Mouse (Mus musculus): Measurements from ENCODE around the gene Kit.

DNA sequence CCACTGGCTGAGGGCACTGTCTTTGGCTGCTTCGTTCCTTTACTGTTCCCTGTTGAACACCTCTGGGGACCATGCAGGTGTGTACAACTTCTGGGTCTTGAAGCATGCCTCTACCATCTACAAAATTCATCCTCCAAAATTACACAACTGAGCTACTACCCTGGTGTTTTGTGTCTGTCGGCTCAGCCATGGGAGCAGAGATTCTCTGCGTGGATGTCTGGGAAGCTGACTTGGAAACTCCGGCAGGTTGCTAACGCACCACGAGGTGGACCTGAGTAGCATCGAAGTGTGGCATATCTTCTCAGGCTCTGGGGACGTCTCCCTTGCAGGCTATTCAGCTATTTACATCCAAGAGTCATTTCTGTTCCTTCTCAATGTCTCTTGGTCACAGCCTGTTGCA is 123.8 kb downstream of the Kit start:
- TF ChIP-seq CTCF (IDR thresholded peaks at IDR 0.05; ENCODE audit: low read depth) (no peak), EP300 (IDR thresholded peaks at IDR 0.05; ENCODE audit: low read depth) (no peak)

All from liver, embryonic 14.5 days (tissue).